Mouse (Mus musculus): ENCODE results near the gene Fbxl17.

The Fbxl17 gene

DNA sequence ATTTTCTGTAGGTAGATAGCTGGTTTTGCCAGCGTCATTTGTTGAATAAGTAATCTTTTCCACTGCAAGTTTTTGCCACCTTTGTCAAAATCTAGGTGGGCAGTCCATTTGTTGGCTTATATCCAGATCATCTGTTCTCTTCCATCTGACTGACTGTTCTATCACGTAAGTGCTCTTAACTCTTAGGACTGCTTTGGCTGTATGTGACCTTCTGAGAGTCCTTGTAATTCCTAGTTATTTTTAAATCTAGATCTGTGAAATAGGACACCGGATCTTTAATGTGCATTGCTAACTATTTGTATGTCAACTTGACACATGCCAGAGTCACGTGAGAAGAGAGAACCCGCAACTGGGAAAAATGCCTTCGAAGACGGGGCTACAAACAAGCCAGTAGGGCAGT lies 37.3 kb downstream of the Fbxl17 start:
- no peak for DNase-seq (ENCODE audit: extremely low read depth, low read depth, low spot score)

DNA sequence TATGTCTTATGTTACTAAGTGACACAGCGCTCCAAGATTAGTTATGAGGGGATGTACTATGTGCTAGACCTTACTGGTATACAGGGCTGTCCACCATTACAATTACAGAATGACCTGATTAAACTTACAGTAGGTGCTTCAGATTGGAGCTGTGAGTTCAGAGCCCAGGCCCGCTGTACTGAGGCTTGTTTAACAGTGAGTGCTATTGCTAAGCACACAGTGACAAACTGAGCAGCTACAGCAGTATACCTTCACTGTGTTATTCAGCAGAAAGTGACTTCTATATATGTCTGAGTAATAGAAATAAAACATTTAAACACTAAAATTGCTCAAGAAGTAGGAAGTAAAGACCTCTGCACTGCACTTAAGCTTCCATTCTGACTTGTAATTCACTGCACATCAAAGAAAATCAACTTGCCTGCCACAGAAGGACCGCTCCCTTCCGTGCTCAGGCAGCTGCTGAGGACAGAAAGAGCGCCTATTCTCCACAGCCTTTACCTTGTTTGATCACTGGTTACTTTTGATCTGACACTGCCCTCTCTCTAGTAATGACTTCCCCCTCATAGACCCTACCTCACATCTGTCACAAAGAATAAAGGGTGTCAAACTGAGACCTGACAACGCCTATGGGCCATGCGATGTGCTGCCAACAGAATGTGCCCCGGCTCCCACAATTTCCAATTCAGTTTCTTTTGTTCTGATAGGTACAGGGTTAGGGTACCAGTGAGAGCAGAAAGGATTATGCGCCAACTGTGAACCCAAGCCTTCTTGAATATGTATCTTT lies 39.9 kb downstream of the Fbxl17 start:
- DNase-seq (ENCODE audit: extremely low read depth, low read depth, low spot score), result no peak

DNA sequence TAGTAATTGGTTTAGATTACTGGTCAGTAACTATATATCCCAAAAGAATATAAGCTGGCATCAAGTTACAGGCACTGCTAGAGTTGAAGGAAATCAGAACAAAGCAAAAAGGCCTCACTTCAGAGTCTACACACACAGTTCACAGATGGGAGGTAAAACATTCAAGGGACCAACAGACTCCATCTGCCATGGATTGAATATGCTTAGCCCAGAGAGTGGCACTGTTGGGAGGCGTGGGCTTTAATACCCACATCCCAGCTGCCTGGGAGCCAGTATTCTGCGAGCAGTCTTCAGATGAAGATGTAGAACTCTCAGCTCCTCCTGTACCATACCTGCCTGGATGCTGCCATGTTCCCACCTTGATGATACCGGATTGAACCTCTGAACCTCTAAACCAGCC lies 41.8 kb downstream of the Fbxl17 start:
- DNase-seq (ENCODE audit: extremely low read depth, low read depth, low spot score), result no peak

DNA sequence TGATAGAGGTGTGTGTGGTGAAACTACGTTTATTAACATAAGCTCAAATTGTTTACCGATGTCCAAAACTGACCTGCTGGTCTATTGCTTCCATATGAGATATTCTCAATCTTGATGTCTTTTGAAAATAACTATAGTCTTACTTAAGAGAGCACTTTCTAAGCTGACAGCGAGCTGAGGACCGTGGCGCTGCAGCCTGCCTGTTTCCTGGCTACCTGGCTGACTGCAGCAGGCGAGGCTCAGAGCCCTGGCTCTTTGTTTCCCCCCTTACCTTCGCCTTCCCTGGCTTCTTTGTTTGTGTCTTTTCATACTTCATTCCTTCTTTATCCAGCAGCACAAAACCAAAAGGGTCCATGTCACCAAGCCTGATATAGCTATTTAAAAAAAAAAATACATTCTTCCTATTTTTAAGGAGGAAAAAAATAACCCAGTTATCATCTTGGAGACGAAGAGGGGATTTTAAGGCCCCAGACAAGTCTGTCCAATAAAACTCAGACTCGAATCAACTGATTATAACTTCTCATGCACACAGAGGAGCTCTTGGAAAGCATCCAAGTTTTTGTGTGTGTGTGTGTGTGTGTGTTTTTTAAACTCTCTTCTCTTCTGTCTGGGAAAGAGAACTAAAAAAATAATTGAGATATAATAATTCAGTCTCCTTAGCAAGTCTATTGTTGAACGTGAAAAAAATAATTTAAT lies 48.4 kb downstream of the Fbxl17 start:
- DNase-seq (ENCODE audit: extremely low read depth, low read depth, low spot score), result no peak

DNA sequence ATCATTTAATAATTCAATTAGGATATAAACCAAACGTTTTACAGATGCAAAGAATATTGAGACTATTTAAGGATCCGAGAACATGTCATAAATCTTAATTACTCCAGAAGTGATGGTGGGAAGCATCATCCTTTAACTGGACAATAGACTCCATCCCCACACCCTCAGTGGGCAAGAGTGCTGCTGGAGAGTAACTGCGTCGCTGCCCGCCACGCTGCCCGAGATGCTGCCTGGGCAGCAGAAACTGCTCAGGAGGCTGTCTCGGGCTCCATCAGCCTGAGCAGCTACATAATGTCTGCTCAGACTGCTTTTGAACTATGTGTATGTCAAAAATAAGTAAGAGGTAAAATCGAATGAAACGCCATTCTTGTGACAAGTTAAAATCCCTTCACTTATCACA lies 52.1 kb downstream of the Fbxl17 start:
- DNase-seq (ENCODE audit: extremely low read depth, low read depth, low spot score), result no peak

DNA sequence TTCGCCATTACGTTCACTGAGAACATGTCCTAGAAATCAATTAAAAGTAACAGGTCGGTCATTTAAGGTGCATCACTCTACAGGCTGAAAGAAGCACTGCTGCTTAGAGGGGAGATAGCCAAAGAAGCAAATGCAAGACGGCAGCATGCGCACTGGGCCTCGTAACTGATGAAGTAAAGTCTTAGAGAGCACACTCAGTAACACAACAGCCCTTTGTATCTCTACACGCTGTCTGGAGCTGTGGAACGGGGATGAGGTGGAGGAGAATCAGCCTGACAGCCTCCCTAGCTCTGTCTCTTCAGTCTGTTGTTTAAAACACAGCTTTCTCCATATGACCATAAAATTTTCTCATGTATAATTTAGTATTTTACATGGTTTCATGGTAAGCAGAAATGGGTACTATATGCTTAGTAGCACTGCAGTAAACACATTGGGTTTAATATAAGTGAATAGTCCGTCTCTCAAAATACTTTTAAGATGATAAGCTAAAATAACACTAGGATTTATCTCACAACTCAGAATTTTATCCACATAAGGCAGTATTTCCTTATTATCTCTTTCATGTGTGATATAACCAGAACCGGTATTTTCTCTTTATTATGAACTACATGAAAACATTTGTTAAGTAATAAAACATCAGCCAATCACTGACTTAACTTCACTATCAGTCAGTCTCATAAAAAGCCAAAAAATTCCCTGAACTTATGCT lies 52.7 kb downstream of the Fbxl17 start:
- DNase-seq (ENCODE audit: extremely low read depth, low read depth, low spot score), result no peak

DNA sequence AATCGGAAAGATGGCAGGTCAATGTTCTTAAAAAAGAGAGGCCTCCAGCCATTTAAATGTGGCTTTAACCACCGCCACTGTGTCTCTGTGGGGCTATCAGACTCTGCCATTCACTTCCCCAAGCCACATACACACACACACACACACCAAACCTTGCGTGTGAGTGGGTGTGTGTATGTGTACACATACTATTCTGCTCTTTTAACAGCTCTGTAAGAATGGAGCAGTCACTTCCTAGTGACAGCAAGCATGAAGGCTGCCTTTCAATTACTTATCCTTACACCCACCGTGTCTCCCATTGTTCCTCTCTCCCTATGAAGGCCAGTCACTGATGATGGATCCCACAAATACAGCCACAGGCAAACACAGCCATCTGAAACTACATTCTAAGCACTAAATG lies 54.6 kb downstream of the Fbxl17 start:
- no peak for DNase-seq (ENCODE audit: extremely low read depth, low read depth, low spot score)

DNA sequence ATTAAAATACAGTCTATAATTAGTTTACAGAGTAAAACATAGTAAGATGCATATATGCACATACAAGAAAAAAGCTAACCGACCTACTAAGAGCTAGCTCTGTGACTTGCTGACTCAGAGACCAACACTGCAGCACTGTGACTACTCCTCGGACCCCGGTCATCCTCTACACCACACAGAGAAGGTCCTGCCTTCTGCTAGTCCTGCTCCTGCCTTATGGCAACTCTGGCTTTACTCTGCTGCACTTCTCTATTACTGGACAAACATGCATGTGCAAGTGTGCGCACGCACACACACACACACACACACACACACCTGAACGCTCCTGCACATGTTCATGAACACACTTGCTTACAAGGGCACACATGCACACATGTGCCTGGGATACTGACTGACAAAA lies 62.4 kb downstream of the Fbxl17 start:
- DNase-seq (ENCODE audit: extremely low read depth, low read depth, low spot score), result no peak

DNA sequence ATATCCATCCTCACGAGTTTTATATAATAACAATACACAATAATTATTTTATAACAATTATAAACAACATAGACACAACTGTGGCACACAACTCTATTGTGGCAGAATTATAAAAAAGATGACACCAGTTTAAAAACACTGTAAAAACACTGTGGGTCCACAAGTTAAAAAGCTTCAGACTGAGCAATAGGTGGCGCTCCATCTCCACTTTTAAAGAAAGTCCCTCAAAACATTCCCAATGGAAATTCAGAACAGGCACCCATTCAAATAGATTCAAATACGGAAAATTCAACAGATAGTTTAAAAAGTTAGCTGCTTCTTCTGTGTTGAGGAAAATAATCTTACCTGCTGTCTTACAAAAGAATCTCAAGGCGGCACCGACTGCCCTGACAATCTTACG lies 65.7 kb downstream of the Fbxl17 start:
- no peak for DNase-seq (ENCODE audit: extremely low read depth, low read depth, low spot score)

DNA sequence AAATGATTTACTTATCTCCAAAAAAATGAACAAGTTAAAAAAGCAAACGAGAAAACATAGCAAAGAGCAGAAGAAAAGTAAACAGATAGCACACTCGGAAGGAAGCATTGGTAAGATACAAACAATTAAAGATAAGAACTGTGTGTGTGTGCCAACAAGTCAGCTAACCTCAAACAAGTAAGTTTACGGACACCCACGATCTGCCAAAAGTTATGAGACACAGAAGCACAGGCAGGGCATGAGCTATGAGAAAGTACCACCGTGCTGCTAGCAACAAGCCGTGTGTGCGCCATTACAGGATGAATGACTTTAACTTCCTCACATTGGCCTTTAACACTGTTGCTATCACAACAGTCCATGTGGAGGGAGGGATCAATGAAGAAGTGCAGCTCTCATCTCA lies 68.2 kb downstream of the Fbxl17 start:
- no peak for DNase-seq (ENCODE audit: extremely low read depth, low read depth, low spot score)

DNA sequence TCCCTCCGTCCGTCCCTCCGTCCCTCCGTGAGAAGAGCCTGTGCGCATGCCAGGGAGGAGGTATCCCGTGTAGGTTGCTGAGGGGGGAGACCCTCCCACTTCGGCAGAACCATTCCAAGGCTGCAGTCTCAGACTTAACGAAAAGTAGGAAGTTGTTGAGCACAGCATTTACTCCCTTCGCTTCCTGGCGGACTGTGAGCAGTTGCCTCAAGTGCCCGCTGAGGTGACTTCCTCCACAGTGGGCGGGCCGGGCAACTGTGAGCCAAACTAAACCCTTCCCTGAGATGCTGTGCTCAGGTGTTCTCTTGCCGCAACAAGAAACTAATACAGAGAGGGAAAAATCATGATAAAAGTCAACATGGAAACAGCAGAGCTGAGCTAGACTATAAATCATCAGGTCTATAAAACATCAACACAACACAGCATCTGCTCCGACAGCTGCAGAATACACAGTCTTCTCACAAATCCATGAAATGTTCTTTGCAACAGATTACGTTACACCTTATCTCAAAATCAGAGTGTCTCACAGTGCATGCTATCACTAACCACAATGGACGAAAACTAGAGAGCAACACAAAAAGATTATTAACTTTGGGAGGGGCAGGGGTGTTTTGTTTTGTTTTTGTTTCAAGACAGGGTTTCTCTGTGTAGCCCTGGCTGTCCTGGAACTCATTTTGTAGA lies 69.3 kb downstream of the Fbxl17 start:
- no peak for DNase-seq (ENCODE audit: extremely low read depth, low read depth, low spot score)

DNA sequence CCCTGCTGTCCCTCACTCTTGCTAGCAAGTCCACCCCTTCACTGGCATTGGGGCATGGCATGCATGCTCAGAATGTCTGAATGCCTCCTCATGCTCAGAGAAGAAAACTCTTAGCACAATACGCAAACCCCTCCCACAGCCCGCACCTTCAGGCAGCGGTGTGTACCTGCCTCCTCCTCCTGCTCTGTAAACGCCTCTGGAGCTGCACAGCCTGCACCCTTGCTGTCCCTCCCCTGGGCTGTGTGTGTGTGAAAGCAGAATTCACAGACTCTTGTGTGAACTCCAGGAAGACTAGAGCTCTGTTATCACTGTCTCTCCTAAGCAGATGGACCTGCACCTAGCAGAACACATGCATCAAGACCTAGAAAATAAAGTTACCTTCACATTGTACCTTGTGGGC lies 76.0 kb downstream of the Fbxl17 start:
- no peak for DNase-seq (ENCODE audit: extremely low read depth, low read depth, low spot score)

DNA sequence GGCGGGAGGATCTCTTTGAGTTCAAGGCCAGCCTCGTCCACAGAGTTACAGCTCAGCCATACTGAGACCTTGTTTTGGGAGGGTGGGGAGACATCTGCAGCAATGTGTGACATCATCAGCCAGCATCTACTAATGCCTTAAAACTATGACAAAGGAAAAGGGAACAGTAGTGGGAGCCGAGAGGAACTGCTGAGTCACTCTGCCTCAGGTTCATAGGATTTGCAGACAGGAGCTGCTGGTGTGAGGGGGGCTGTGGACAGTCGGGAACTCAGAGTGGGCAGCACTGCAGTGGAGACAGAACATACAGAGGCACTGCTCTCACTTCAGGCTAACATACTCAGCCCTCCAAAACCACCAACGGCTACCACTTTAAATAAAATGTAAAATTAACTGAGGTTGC lies 77.1 kb downstream of the Fbxl17 start:
- DNase-seq (ENCODE audit: extremely low read depth, low read depth, low spot score), result no peak

DNA sequence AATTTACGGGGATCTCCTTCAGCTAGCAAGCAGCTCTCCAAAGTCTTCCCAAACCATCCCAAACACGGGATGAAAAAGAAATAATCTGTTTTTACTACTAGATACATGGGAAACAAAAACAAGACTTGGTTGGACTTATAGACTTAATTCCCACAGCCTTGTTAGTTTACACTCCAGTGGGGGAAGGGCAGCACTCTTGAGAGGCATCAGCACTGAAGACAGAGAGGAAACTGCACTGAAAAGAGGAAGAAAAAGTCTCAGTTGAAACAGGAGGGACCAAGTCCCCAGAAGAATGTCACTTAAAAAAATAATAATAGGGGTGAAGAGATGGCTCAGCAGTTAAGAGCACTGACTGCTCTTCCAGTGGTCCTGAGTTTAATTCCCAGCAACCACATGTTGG lies 78.0 kb downstream of the Fbxl17 start:
- no peak for DNase-seq (ENCODE audit: extremely low read depth, low read depth, low spot score)

DNA sequence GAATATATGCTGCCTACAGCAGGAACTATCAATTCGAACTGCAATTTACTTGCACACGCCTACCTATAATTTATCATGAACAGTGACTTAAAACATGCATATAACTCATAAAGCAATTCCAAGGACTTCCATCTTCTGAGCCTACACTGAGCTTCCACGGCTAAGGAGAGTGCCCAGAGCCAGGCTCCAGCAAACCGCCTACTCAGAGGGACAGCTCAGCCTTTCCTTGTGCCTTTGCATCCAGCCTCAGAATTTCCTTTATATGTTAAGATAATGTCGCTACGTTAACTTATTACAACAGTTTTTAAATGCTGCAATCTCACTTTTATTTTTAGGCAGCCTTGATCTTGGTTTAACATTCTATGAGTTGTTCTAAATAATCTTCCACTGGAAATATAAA lies 80.3 kb downstream of the Fbxl17 start:
- DNase-seq (ENCODE audit: extremely low read depth, low read depth, low spot score), result no peak

DNA sequence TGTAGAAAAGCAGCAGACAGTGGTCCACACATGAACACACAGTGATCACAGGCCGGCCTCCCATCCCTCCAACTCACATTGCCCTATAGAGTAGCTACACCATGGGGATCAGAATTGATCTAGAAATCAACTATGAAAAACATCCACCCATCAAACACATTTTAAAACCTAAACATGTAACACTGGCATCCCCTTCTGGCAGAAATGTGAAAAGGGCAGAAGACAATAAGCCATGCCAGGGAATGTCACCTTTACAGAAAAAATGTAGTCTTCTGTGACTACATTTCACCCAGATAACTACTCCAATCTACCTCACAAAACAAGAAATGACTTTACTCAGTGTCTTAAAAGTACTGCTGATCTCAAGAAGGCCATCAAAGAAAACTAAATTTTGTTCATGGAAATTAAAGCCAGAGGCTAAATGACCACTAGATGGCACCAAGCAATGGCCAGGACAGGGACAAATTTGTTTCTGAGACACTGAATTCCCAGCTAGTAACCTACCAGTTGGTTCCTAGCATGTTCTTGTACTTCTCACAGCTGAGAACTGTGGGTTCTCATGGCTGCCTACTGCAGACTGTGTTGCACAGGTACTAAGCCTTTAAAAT lies 85.7 kb downstream of the Fbxl17 start:
- DNase-seq (ENCODE audit: extremely low read depth, low read depth, low spot score), result no peak

DNA sequence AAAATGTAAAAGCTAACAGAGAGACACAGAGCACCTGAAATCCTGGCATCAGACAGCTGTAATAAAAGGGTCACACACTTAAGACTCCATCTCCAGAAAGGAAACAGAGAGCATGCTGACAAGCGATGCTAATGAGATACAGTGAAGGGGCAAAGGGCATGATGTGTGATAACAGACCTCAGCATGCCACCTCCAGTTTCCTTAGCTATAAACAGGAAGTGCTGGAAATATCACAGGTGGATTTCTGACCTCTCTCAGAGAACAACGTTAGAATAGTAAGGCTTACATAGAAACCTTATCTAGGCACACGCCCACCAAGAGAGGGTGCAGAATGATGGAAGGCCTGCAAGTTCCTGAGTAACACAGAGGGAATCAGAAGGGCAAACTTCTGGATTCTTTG lies 88.3 kb downstream of the Fbxl17 start:
- DNase-seq (ENCODE audit: extremely low read depth, low read depth, low spot score), result no peak

DNA sequence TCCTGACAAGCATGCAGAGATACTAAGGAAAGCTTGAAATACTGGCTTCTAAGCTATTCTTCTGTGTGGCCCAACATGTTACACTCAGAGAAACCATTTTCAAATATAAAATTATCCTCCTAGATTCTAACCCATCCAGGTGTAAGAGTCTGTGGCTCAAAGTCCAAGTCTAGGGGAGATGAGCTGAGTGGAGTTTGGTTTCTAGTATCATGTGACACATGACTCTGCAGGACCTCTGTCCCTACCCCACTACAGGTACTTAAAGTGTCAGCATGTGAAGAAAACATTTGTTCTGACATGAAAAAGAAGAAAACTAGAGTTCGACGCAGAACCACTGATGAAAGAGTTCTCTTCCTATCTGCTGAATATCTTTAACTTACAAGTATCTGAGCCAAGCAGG lies 89.7 kb downstream of the Fbxl17 start:
- no peak for DNase-seq (ENCODE audit: extremely low read depth, low read depth, low spot score)

DNA sequence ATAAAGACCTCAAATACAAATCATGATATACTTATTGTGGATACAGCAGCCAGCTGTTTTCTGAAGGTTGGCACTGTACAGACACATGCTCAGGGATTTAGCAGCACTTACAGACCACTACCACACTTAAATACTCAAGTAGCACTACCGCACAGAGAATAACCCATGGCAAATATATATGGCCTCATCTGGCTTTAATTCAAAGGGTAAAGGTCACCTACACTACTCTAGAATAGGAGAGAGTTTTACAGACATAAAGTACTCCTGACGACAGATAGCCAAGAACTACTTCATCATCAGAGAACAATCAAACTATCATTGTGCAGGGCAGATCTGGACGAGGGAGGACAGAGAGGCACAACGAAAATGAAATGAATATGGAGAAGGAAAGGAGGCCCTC lies 93.9 kb downstream of the Fbxl17 start:
- DNase-seq (ENCODE audit: extremely low read depth, low read depth, low spot score), result no peak

DNA sequence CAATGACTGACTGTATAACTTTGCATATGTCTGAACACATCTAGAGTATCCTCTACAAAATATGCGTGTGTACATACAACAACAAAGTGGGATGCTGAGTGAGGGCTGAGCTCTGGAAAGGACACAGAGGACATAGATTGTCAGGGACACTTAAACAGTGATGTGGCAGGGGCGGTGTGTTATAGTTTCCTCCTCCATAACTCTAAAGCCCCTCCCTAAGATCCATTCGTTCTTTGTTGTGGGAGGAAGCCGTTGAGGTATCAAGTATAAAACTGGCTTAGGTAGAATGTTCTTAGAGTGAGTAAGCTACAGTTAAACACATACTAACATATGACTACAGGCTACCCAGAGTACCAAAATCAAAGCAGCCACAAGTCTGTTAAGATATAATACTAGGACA lies 94.3 kb downstream of the Fbxl17 start:
- DNase-seq (ENCODE audit: extremely low read depth, low read depth, low spot score), result no peak

DNA sequence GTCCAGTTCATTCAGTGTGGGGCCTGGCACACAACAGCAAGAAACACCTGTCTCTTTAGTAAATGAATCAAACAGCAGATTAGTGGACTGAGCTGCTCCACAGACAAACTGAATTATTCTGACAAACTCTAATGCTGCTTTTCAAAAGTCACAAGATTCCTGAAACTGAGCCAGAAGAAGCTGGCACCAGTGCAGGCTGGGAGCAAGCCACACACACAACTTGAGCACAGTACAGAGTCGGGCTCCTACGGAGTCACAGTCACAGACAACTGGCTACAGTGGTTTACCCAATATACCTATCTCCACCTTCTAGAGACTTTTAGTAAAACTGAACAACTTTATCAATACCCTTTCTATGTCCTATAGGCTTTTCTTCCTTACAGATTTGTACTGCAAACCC lies 94.8 kb downstream of the Fbxl17 start:
- no peak for DNase-seq (ENCODE audit: extremely low read depth, low read depth, low spot score)
